Mouse (Mus musculus) thymus, postnatal 10 days (tissue): Measurements from ENCODE around the gene Nwd1.

Experiments
- DNase-seq, 2 experiments: peaks; one replicate each; pipeline ENCODE4 v3.0.0; 2021; ENCODE audit warnings: low spot score in 2 of 2

The Nwd1 gene

GRCm38 (mm10) chr8:72762306-72762705 lies 115.8 kb downstream of the Nwd1 start:
- DNase-seq, result no peak

GRCm38 (mm10) chr8:72765696-72766095 lies 119.2 kb downstream of the Nwd1 start:
- DNase-seq, result no peak

- DNase-seq, result no peak
Observed at GRCm38 (mm10) chr8:72766777-72767176, 120.3 kb downstream of the Nwd1 start.
